Mouse (Mus musculus): ENCODE results near the gene Orc3. TPM values are rescaled to one million over a fixed set of nuclear protein-coding genes. Genes with fewer than 3 reads are reported as not detected.

Gene Orc3
- polyA plus RNA-seq (2015; fragmentation: Nextera tagmentation; extraction: Ambion mirVana) = 36.2 and 40.8 TPM in 2 replicates

GRCm38 (mm10) chr4:34614630-34615094, at the start of gene Orc3, which contains the start of gene Rars2:
TSS of gene Orc3 (minus strand) at chr4:34614944.
TSS of gene Rars2 (plus strand) at chr4:34614957.

GRCm38 (mm10) chr4:34550748-34551097, 64.0 kb downstream of the Orc3 start, which contains the start of gene Akirin2:
TSS of gene Akirin2 (plus strand) at chr4:34550937.

Other genes starting within 250 kb of the Orc3 start
- gene Akirin2, start 64.0 kb downstream of the Orc3 start, polyA plus RNA-seq (2015; fragmentation: Nextera tagmentation; extraction: Ambion mirVana) = 27.0 and 29.3 TPM in 2 replicates
- 36.1 and 43.0 TPM in 2 replicates for gene Rars2, start within 50 bp of the Orc3 start, polyA plus RNA-seq (2015; fragmentation: Nextera tagmentation; extraction: Ambion mirVana)
- gene Slc35a1, start 72.5 kb upstream of the Orc3 start, polyA plus RNA-seq (2015; fragmentation: Nextera tagmentation; extraction: Ambion mirVana) = 38.4 and 39.8 TPM in 2 replicates
- 1.0 and 1.3 TPM in 2 replicates for gene Cfap206, start 115.3 kb upstream of the Orc3 start, polyA plus RNA-seq (2015; fragmentation: Nextera tagmentation; extraction: Ambion mirVana)
- not detected in 2 replicates for gene Gm136, start 141.3 kb upstream of the Orc3 start, polyA plus RNA-seq (2015; fragmentation: Nextera tagmentation; extraction: Ambion mirVana)
- 44.7 and 47.3 TPM in 2 replicates for gene Smim8, start 163.5 kb upstream of the Orc3 start, polyA plus RNA-seq (2015; fragmentation: Nextera tagmentation; extraction: Ambion mirVana)